Mouse (Mus musculus): ENCODE measurements around the gene Slc5a4a.

Slc5a4a gene

DNA sequence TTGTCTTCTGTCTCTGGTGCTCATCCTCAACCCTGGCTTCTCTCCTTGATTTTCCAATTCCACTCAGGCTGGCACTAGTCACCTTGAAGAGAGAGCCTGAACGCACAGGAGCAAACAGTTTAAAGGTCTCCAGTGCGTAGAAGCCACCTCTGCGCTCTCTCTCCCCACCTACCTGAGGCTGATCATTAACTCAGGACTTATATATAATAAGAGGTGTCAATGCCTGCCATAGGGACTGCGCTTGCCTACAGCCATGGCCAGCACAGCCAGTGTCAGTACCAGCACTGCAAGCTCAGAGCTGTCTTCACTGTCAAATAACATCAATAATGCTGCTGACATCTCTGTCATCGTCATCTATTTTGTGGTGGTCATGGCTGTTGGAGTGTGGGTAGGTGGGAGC, at the start of gene Slc5a4a:
Gene Slc5a4a, plus strand, starts transcription at position 174 of the 400 bp plus-strand sequence.
- no peak for DNase-seq (ENCODE audit: low read depth)

DNA sequence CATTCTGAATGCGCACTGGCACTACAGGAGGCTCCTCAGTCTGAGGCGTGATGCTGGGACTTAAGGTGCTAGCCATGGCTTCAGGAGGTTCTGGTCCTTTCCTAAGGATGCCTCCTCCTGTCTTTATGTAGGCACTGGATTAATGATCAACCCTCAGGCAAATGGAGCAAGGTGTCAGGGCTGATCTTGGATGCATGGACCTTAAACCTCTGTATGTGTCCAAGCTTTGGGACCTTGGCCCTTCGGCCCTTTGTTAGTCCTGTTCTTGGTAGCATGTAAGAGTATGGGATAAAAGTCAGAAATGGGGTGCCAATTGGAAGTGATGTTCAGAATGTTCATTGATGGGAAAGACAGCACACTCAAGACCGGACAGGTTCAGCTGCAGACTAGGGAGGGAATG, 36.4 kb upstream of the Slc5a4a start, which contains the start of gene Slc5a4b:
Gene Slc5a4b, minus strand, starts transcription at position 101 of the 400 bp plus-strand sequence.
- no peak for DNase-seq (ENCODE audit: low read depth)

DNA sequence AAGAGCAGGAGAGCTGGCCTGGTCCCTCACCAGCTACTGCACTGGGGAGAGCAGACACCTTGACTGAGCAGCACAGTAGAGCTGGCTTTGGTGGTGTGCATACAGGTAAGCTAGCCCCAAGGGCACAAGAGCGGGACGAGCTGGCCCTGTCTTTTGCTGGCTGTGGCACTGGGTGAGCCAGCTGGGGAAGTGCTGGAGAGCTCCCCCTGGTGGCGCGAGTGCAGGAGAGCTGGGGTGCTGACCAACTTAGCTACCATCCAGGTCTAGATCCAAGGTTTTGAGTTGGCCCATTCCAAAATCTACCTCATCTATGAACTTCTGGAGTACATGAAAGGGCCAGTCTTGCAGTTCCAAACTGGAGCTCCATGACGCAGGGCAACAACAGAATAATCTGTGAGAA, 29.3 kb upstream of the Slc5a4a start:
- peak; percentile 78 for DNase-seq (ENCODE audit: low read depth)

DNA sequence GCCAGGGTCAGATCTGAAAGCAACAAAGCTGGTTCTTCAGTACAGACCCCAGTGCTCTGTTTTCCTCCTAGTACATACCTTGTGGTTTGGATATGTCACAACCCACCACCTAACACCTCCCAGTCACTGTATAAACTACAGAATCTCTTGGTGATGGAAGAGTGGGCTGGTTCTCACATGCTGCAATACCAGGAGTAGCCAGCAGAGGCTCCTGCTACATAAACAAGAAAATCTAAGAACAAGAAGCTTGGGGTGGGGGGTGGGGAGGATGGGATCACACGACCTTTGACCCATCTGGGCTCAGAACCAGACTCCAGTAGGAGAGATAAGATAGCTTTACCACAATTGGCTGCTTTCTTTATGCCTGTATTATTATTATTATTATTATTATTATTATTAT, 28.5 kb upstream of the Slc5a4a start:
- DNase-seq (ENCODE audit: low read depth): peak; percentile 70

DNA sequence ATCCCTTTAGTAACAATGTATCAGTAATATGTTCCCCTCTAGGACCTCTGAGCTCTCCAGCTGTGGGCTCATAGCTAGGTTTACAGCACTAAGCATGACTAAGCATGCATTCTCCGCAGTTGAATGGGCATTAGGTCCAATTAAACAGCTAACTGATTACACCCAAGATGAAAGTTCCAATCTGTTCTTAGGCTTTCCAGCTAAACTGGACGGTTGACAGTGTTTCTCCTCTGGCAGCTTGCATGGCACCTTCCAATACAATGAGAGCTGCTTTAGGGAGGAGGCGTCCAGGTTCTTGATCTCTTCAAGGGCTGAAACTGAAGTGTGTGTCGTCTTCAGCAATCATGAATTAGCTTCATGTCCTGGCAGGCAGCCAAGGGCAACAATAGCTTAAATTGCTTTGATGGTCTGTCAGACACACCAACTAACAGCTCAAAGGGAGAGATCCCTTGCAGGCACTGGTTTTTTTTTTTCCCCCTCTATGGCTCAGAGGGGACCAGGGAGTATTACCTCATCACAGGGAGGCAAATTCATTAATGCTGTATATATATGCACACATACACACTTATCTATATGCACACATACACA, 27.0 kb upstream of the Slc5a4a start:
- DNase-seq (ENCODE audit: low read depth): no peak

DNA sequence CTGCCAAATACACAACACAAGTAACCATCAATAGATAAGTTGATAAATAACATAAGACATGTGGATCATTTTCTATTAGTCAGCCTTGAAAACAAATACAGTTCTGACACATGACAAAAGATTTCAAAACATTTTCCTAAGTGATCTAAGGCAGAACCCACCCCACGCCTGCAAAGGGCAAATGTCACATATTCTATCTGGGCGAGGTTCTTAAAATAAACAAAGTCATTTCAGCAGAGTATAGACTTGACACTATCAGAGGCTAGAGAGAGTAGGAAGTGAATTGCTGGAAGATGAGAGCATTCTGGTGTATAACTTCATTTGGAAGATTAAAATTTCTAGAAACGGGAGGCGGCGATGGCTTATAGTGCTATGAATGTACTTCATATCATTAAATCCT, 25.8 kb upstream of the Slc5a4a start:
- no peak for DNase-seq (ENCODE audit: low read depth)

DNA sequence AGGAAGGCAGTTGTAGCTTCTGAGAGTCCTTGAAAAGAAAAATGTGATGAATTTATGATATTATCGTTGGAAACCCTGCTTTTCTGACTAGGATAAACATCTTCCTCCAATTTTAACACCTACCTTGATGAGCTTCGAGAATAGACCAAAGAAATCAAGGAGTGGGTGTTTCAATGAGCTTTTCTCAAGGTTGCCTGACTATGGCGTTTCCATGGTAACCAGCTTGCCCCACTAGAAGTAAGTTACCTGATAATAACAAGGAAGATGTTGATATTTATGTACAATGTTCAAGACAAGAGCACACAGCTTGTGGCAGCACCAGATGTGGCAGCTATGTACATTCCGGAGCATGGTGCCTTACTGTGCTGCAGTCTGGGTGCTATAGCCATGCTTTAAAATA, 14.7 kb upstream of the Slc5a4a start:
- no peak for DNase-seq (ENCODE audit: low read depth)

DNA sequence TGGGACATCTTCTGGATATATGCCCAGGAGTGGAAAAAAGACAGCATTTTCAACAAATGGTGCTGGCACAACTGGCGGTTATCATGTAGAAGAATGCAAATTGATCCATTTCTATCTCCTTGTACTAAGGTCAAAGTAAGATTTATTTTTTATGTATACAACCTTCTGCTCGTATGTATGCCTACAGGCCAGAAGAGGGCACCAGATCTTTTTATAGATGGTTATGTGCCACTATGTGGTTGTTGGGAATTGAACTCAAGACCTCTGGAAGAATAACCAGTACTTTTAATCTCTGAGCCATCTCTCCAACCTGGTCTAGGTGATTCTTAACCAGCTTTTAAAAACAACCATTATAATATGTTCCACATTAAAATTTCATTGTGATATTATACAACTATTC, 10.9 kb upstream of the Slc5a4a start:
- no peak for DNase-seq (ENCODE audit: low read depth)

DNA sequence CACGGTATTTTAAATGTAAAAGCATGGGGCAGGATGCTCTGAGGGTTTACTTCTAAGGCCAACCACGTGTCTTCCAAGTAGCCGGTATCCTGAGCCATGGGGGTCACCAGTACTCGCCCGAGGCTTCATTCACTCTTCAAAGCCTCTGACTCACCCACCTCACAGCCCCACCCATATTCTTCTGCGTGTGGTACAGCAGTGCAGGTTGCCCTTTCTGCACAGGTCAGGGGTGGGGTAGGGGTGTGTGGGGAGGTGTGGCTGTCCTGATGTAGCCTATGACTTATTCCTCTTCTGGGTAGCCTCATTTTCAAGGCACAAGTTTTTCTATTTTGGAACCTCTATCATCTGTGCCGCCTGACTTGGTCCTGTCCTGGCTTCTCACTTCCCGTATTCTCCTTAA, 405 bp upstream of the Slc5a4a start:
- no peak for DNase-seq (ENCODE audit: low read depth)

DNA sequence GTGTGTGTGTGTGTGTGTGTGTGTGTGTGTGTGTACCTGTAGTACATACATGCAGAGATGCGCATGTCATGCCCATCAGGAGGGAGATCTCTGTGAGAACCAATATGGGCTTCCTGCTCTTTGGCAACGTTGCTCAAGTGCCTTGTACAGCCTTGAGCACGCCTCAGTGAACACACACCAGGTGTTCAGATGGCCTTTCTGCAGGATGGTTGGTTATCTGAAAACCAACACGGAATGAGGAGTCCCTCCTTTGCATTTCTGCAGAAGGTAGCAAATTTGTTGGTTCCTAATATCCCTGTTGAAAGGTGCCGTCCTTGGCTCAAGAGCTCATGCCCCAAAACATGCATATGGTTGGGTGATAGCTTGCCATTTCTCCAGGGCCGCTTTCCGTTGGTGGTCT, 8.7 kb downstream of the Slc5a4a start:
- DNase-seq (ENCODE audit: low read depth): no peak

DNA sequence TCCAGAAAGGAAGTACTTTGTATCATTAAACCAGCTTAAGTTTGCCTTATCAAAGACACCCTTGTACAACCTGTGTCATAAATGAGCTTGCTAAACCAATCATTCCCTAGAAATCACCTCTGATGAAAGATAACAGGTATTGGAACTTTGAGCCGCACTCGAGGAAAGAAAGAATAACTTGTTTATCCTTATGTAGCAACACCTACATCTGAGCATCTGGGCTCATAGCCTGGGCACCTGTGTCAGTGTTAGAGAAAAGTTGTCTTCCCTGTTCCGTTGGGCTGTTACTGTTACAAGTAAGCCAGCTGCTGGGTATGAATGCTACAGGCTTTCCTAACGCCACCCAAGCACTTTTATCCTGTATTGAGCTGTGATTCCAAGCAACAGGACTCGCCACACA, 10.3 kb downstream of the Slc5a4a start:
- no peak for DNase-seq (ENCODE audit: low read depth)

DNA sequence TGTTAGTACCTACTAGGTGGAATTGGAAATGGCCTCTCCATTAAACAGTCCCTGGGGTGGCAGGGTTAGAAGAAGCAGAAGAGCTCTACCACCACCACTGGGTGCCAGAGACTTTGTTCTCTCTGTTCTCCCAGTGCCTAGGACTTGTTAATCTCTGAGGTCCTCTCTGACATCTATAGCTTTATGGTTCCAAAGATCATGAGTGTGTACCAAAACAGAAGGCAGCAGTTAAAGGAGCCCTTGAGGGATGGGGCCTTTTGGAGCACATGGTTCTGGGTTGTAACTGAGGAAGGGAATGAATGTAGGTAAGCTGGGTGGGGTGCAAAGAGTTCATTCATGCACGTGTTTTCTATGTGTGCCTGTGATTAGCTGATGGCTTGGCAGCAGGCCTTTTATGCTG, 10.8 kb downstream of the Slc5a4a start:
- no peak for DNase-seq (ENCODE audit: low read depth)

DNA sequence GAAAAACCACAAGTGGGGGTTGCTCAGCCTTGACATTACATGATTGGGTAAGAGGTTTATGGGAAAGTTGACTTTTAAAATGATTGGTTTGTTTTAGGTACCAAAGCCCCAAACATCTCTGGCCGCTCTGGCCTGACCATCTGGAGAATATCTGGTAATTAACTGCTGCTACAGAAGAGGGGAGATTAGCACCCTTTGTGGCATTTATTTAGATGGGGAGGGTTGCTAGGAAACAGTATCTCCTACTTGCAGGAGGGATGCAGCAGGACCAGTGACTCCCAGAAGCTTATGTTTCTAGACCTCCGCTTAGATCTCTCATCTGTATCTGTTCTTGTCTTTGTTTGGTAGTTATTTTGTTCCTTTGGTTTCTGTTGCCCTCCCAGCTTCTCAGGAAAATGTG, 27.6 kb downstream of the Slc5a4a start:
- no peak for DNase-seq (ENCODE audit: low read depth)

DNA sequence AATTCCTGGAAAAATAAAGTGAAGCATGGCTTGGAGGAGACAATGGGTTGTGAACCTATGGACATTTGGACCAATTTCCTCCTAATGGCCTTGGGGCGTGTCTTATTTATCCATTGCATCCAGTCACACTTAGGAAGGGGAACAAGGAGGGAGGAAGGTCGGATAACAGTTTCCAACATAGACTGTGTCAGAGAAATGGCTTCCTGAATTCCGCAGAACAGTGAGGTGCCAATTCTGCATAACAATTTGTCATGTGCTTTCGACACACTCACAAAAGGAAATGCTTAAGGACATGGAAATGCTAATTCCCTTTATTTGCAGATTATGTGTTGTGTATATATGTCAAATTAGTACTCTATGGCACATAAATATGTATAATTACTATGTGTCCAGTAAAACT, 38.0 kb downstream of the Slc5a4a start:
- DNase-seq (ENCODE audit: low read depth): no peak

DNA sequence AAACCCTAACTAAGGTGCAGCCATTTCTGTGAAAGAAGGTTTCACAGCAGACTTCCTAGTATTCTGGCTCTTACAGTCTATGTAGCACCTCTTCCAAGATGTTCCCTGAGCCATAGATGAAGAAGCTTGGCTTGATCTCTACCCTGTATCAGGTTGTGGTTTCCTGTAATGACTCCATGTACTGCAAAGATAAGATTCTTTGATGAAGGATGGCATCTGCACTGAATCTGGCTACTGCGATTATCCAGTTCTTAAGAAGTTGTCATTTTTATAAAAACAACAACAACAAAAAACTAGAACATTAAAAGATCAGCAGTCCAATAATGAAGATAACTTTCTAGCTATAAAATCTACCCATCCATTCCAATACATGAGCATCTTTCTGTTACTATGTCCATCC, 40.8 kb downstream of the Slc5a4a start:
- DNase-seq (ENCODE audit: low read depth): no peak

DNA sequence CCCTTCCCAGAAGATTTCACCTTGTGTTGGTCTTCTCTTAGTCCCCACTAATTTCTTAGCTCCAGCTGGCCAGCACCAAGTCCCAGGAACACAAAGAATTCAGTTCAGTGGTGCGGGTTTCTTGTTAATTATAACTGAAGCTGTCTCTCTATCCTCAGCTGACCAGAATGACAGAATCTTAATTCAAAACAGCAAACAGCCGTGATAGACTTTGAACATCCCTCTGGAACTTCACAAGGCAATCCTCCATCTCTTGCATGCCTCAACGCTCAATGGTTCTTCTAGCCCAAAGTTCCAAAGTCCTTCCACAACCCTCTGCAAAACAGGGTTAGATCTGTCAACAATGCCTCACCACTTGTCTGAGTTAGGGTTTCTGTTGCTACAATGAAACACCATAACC, 54.2 kb downstream of the Slc5a4a start:
- DNase-seq (ENCODE audit: low read depth): no peak

DNA sequence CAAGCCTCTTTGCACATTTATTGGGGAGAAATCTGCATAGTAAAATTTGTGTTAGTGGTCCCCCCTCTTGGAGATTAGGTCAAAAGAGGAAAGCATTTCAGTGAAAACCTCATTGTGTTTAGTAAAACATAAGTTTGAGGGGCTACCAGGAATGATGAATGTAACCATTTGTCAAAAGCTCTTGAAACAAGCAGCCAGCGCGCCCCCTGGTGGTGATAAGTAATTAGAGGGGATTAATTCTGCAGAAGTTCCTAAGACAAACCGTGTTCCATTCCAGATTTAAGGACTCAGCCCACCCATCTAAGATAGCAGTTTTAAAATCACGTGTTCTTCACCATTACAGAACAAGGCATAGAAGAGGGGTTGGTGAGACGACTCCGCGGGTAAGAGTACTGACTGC, 54.7 kb downstream of the Slc5a4a start:
- DNase-seq (ENCODE audit: low read depth): peak; percentile 75

DNA sequence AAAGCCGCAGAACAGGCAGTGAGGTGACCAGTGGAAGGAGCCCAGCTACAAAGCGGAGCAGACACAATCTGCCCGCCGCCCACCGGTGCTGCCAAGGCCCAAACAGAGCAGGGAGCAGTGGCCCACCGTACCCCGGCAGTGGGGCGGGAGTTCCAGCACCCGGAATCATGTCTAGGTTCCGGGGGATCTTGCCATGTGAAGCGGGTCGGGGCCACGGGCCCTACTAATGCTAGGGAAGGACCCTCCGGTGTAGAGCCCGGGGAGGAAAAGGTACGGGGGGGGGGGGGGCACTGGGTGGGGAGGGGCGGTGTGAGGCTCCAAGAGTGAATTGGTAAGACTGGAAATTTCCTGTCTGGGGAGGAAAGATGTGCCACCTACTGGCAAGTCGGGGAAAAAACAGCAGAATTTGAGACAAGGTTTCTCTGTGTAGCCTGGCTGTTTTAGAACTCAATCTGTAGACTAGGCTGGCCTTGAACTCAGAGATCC, 56.6 kb downstream of the Slc5a4a start:
- peak; percentile 39 for DNase-seq (ENCODE audit: low read depth)

DNA sequence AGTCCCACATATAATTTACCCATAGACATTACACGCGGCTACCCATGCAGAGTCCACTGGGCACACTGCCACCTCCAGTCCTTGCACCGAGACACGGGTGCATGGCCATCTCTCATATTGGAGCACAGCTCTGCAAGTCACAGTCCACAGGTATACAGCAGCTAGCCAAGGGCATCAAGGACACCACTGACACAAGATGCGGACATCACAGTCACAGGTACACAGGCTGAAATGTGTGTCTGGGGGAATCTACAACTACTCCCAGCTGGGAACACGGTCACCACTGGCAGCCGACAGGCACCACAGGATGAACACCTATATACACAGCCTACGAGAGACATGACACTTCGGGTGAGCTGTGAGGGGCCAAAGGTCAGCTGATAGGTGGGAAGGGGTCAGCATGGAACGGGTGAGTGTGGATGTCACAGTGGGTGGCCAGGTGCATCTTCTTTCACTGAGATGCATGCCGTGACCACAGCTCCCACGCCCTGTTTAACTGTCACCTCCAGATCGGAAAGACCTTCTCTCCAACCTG, 60.1 kb downstream of the Slc5a4a start:
- DNase-seq (ENCODE audit: low read depth): no peak

DNA sequence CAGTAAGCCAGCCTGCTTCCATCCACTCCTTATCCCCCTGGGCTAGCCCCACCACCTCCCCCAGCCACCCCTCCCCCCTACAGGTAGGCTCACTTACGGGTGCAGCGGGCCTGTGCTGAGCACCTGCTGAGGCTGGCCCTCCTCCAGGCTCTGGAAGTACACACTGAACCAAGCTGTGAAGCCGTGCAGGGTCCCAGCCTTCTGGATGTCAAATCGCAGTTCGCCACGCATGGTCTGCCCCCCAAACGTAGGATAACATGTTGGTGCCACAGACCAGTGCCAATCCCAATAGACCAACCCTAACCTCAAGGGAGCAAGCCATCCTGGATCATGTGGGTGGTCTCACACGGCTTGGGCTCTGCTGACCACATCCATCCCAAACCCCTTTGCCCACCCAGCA, 62.0 kb downstream of the Slc5a4a start:
- no peak for DNase-seq (ENCODE audit: low read depth)

DNA sequence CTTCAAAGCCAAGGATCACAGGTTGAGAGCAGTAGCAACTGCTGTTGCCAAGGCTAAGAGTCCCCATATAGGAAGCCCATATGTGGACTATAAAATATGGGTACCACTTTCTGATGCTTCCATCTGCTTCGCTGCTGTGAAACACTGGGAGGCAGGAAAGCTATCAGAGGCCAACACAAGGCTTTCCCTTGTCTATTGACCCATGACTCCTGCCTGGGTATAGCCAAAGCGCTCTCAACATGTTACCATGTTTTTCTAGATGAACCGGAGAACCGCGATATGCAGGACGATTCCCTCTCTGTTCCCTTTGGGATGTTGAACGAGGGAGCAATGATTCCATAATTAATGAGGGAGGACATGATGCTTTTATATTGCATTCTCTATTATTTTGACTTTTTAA, 63.6 kb downstream of the Slc5a4a start:
- DNase-seq (ENCODE audit: low read depth): no peak

DNA sequence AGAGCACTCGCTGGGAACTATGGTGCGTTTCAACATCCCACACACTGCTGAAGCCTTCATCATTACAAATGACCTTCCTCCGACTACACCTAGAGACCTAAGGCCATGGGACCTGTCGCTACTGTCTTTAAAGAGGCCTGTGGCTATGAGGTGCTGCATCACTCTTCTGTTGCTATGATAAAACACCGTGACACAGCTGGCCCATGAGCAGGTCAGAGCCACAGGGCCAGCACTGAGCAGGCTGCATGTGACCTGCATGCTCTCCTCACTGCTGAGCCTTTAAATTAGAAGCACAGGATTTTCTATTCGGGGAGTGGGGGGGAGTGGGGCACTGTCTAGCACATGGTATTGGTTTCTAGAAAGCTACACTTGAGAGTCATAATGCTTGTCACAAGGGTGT, 64.9 kb downstream of the Slc5a4a start:
- no peak for DNase-seq (ENCODE audit: low read depth)

DNA sequence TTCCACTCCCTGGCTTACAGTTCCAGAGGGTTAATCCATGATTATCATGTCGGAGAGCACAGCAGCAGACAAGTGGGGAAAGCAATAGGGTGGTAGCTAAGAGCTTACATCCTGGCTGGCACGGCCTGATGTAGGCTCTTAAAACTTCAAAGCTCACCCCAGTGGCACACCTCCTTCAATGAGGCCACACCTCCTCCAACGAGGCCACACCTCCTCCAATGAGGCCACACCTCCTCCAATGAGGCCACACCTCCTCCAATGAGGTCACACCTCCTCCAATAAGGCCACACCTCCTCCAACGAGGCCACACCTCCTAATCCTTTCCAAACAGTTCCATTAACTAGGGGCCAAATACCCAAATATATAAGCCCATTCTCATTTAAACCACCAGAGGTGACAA, 66.9 kb downstream of the Slc5a4a start:
- DNase-seq (ENCODE audit: low read depth): no peak

DNA sequence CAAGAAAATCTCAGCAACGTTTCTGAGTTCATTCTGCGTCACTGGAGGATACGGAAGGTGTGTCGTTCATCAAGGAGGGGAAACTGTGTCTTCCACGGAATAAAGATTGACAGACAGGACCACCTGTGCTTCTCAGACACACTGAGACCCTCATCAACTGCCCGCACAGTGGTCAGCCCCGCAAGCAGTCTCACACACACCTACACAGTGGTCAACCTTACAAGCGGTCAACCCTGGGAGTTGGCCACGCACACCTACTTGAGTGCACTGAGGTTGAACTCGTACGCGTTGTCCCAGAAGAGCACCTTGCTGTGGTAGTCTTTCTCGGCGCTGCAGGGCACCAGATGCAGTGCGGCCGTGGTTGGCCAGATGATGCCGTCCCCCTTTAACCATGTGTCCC, 69.8 kb downstream of the Slc5a4a start:
- no peak for DNase-seq (ENCODE audit: low read depth)

Data from induced T-regulatory cell, adult 2 months (primary cell).